24 mouse cellular contexts compared by ENCODE assay signal in the genomic region with DNA sequence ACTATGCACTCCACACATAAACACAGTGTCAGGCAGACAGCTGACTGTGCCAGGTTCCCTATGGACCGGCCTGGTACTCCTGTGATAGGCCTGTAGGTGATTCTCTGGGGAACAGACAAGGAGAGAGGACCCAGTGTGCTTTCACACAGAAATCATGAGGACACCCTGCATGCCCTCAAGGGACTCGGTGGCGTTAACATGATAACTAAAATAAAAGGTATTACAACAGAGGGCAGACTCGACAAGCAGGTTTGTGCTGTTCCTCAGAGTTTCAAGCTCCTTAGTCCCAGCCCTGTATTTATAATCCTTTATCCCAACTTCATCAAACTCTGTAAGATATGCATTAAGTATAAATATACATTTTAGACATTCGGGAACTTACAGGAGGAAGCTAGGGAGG. TPM values are rescaled to one million over a fixed set of nuclear protein-coding genes. Genes with fewer than 3 reads are reported as not detected.
DNase-seq lines count a peak whose midpoint lies in the region; ATAC-seq and TF ChIP-seq lines count a peak whose summit lies in the region.
"Had no signal": no experiment of that assay in that cellular context is flagged by ENCODE, and none has a peak within 500 bp of the region (broad histone marks: within the 10 kb centered on the region; RNA-seq: fewer than 3 reads in every experiment).

No protein-coding gene starts in this region.

- H3K4me1 ChIP-seq in intestine, embryonic 16.5 days (ENCODE audit: control insufficient read depth, insufficient read depth, low read length) = peaks cover 30% of the 10 kb centered on the region
- H3K4me1 ChIP-seq in intestine, embryonic 15.5 days (replicated peaks) = peaks cover 22% of the 10 kb centered on the region
- peaks cover 39% of the 10 kb centered on the region for H3K4me1 ChIP-seq in embryonic facial prominence, embryonic 14.5 days (ENCODE audit: control insufficient read depth, insufficient read depth, low read length)
- H3K4me1 ChIP-seq in embryonic facial prominence, embryonic 15.5 days = peaks cover 58% of the 10 kb centered on the region
- peaks cover 50% of the 10 kb centered on the region for H3K4me1 ChIP-seq in limb, embryonic 15.5 days
- peaks cover 6% of the 10 kb centered on the region for H3K4me1 ChIP-seq in hindbrain, embryonic 11.5 days (replicated peaks; ENCODE audit: control insufficient read depth, insufficient read depth, low read length)

- no peak for TF ChIP-seq CTCF in layer of hippocampus, adult 2 months (conservative IDR thresholded peaks at IDR 0.05)

- peak; percentile 10; the same call in 1 of the 2 replicates for ATAC-seq in intestine, embryonic 16.5 days
- no peak for ATAC-seq in intestine, embryonic 15.5 days
- peak; percentile 18; the same call in 1 of the 2 replicates for ATAC-seq in embryonic facial prominence, embryonic 14.5 days (ENCODE audit: low read depth)
- no peak for ATAC-seq in embryonic facial prominence, embryonic 15.5 days (ENCODE audit: insufficient number of reproducible peaks, low FRiP score, low TSS enrichment, low read depth)
- no peak for ATAC-seq in limb, embryonic 15.5 days (ENCODE audit: insufficient number of reproducible peaks, low FRiP score, low TSS enrichment, low read depth)
- no peak for ATAC-seq in hindbrain, embryonic 11.5 days (ENCODE audit: low FRiP score)
- ATAC-seq: CD4-positive, CD25-positive, alpha-beta regulatory T cell, adult 4 months; forebrain, embryonic 13.5 days; forebrain, embryonic 16.5 days; hindbrain, embryonic 16.5 days had no signal

- no peaks in the 10 kb centered on the region for H3K27me3 ChIP-seq in intestine, embryonic 16.5 days (replicated peaks; ENCODE audit: control insufficient read depth, insufficient read depth, low read length)
- no peaks in the 10 kb centered on the region for H3K27me3 ChIP-seq in intestine, embryonic 15.5 days (replicated peaks)
- H3K27me3 ChIP-seq in embryonic facial prominence, embryonic 14.5 days (replicated peaks; ENCODE audit: control insufficient read depth, insufficient read depth, low read length) = no peaks in the 10 kb centered on the region
- H3K27me3 ChIP-seq in embryonic facial prominence, embryonic 15.5 days = no peaks in the 10 kb centered on the region
- no peaks in the 10 kb centered on the region for H3K27me3 ChIP-seq in limb, embryonic 15.5 days
- no peaks in the 10 kb centered on the region for H3K27me3 ChIP-seq in hindbrain, embryonic 11.5 days (ENCODE audit: control insufficient read depth, insufficient read depth, low read length)
- H3K27me3 ChIP-seq: forebrain, embryonic 13.5 days; hindbrain, embryonic 13.5 days had no signal

- H3K9ac ChIP-seq in intestine, embryonic 16.5 days (ENCODE audit: low read depth, low read length) = no peak overlapping the region
- H3K9ac ChIP-seq in intestine, embryonic 15.5 days = no peak overlapping the region
- no peak overlapping the region for H3K9ac ChIP-seq in embryonic facial prominence, embryonic 14.5 days (ENCODE audit: low read depth, low read length)
- no peak overlapping the region for H3K9ac ChIP-seq in embryonic facial prominence, embryonic 15.5 days
- no peak overlapping the region for H3K9ac ChIP-seq in limb, embryonic 15.5 days
- no peak overlapping the region for H3K9ac ChIP-seq in hindbrain, embryonic 11.5 days (ENCODE audit: low read depth, low read length)
- H3K9ac ChIP-seq: forebrain, embryonic 13.5 days; hindbrain, embryonic 13.5 days had no signal

- H3K9me3 ChIP-seq in intestine, embryonic 16.5 days (ENCODE audit: control insufficient read depth, low read length) = no peaks in the 10 kb centered on the region
- no peaks in the 10 kb centered on the region for H3K9me3 ChIP-seq in intestine, embryonic 15.5 days
- H3K9me3 ChIP-seq in embryonic facial prominence, embryonic 14.5 days (ENCODE audit: control insufficient read depth, low read length) = no peaks in the 10 kb centered on the region
- H3K9me3 ChIP-seq in embryonic facial prominence, embryonic 15.5 days (replicated peaks) = 0 out of 2 replicates have a peak, but pooled peaks cover 3% of the 10 kb centered on the region
- H3K9me3 ChIP-seq in limb, embryonic 15.5 days = no peaks in the 10 kb centered on the region
- H3K9me3 ChIP-seq in hindbrain, embryonic 11.5 days (ENCODE audit: control insufficient read depth, low read length) = no peaks in the 10 kb centered on the region
- H3K9me3 ChIP-seq: hindbrain, embryonic 13.5 days had no signal

- H3K36me3 ChIP-seq in intestine, embryonic 16.5 days (ENCODE audit: control insufficient read depth, insufficient read depth, low read length) = no peaks in the 10 kb centered on the region
- H3K36me3 ChIP-seq in intestine, embryonic 15.5 days = no peaks in the 10 kb centered on the region
- H3K36me3 ChIP-seq in embryonic facial prominence, embryonic 14.5 days (ENCODE audit: control insufficient read depth, insufficient read depth, low read length) = peaks cover 5% of the 10 kb centered on the region; the same call in 1 of the 2 replicates
- H3K36me3 ChIP-seq in embryonic facial prominence, embryonic 15.5 days = no peaks in the 10 kb centered on the region
- no peaks in the 10 kb centered on the region for H3K36me3 ChIP-seq in limb, embryonic 15.5 days
- peaks cover 4% of the 10 kb centered on the region; the same call in 1 of the 2 replicates for H3K36me3 ChIP-seq in hindbrain, embryonic 11.5 days (ENCODE audit: control insufficient read depth, insufficient read depth, low read length)

- DNase-seq in embryonic facial prominence, embryonic 14.5 days (ENCODE audit: low spot score) = peak; percentile 78
- DNase-seq in kidney, postnatal 4 days = no peak
- no peak for DNase-seq in layer of hippocampus, adult 2 months (ENCODE audit: low spot score in 2 of 2)
- DNase-seq in hindbrain, embryonic 11.5 days (ENCODE audit: low spot score) = no peak
- DNase-seq: adrenal gland, adult 2 months; cerebellum, adult 11 months; cerebellum, adult 2 months; cerebellum, adult 9-11 months; cerebellum, postnatal 25 days; gastrocnemius, adult 2 months; gastrocnemius, postnatal 14 days; heart, adult 2 months had no signal

- no peak overlapping the region for H3K4me3 ChIP-seq in intestine, embryonic 16.5 days (ENCODE audit: low read length)
- H3K4me3 ChIP-seq in intestine, embryonic 15.5 days (replicated peaks) = no peak overlapping the region
- no peak overlapping the region for H3K4me3 ChIP-seq in embryonic facial prominence, embryonic 14.5 days (ENCODE audit: low read depth, low read length)
- H3K4me3 ChIP-seq in embryonic facial prominence, embryonic 15.5 days (replicated peaks) = no peak overlapping the region
- H3K4me3 ChIP-seq in limb, embryonic 15.5 days = no peak overlapping the region
- H3K4me3 ChIP-seq in layer of hippocampus, adult 2 months = no peak overlapping the region
- H3K4me3 ChIP-seq in hindbrain, embryonic 11.5 days (ENCODE audit: low read depth, low read length) = no peak overlapping the region
- H3K4me3 ChIP-seq: erythroblast, embryonic 14.5 days; forebrain, embryonic 10.5 days; forebrain, embryonic 13.5 days; gastrocnemius, adult 2 months; heart, adult 2 months; hindbrain, embryonic 13.5 days had no signal

- no peak overlapping the region for H3K4me2 ChIP-seq in intestine, embryonic 16.5 days (ENCODE audit: low read depth, low read length)
- no peak overlapping the region for H3K4me2 ChIP-seq in intestine, embryonic 15.5 days (replicated peaks)
- H3K4me2 ChIP-seq in embryonic facial prominence, embryonic 14.5 days (ENCODE audit: low read depth, low read length) = no peak overlapping the region
- no peak overlapping the region for H3K4me2 ChIP-seq in embryonic facial prominence, embryonic 15.5 days (replicated peaks)
- H3K4me2 ChIP-seq in limb, embryonic 15.5 days = no peak overlapping the region
- no peak overlapping the region for H3K4me2 ChIP-seq in hindbrain, embryonic 11.5 days (replicated peaks; ENCODE audit: low read depth, low read length)
- H3K4me2 ChIP-seq: forebrain, embryonic 13.5 days; heart, embryonic 11.5 days; hindbrain, embryonic 13.5 days had no signal

- H3K27ac ChIP-seq in intestine, embryonic 16.5 days (ENCODE audit: low read length) = no peak overlapping the region
- H3K27ac ChIP-seq in intestine, embryonic 15.5 days = no peak overlapping the region
- H3K27ac ChIP-seq in embryonic facial prominence, embryonic 14.5 days (replicated peaks; ENCODE audit: low read depth, low read length) = no peak overlapping the region
- H3K27ac ChIP-seq in embryonic facial prominence, embryonic 15.5 days (replicated peaks) = peak overlapping the region; percentile 61; the same call in 1 of the 2 replicates
- H3K27ac ChIP-seq in limb, embryonic 15.5 days = peak overlapping the region; percentile 34; the same call in 1 of the 2 replicates
- H3K27ac ChIP-seq in layer of hippocampus, adult 2 months = no peak overlapping the region
- no peak overlapping the region for H3K27ac ChIP-seq in hindbrain, embryonic 11.5 days (ENCODE audit: low read depth, low read length)
- H3K27ac ChIP-seq: forebrain, embryonic 10.5 days; forebrain, embryonic 13.5 days; gastrocnemius, adult 2 months; heart, adult 2 months; hindbrain, embryonic 13.5 days had no signal

- WGBS in intestine, embryonic 16.5 days = 75% methylated on average over 5 of the region's 5 CpGs
- 74% methylated on average over 5 of the region's 5 CpGs for WGBS in intestine, embryonic 15.5 days
- WGBS in embryonic facial prominence, embryonic 14.5 days = 80% methylated on average over 5 of the region's 5 CpGs
- 75% methylated on average over 5 of the region's 5 CpGs for WGBS in embryonic facial prominence, embryonic 15.5 days
- 83% methylated on average over 5 of the region's 5 CpGs for WGBS in limb, embryonic 15.5 days
- WGBS in hindbrain, embryonic 11.5 days = 94% methylated on average over 5 of the region's 5 CpGs

RNA-seq across cellular contexts. Expression of a gene that starts 12.5 kb away (rescaled TPM):
- 33.4 and 33.6 TPM in 2 replicates for polyA plus RNA-seq in intestine, embryonic 16.5 days (2015; fragmentation: Nextera tagmentation; extraction: Ambion mirVana)
- 37.6 and 39.9 TPM in 2 replicates for polyA plus RNA-seq in intestine, embryonic 15.5 days (2015; fragmentation: Nextera tagmentation; extraction: Ambion mirVana)
- polyA plus RNA-seq in embryonic facial prominence, embryonic 14.5 days (2014; fragmentation: Nextera tagmentation; extraction: Ambion mirVana) = 59.4 and 64.7 TPM in 2 replicates
- polyA plus RNA-seq in embryonic facial prominence, embryonic 15.5 days (2015; fragmentation: Nextera tagmentation; extraction: Ambion mirVana) = 56.0 and 61.4 TPM in 2 replicates
- 49.0 and 54.2 TPM in 2 replicates for polyA plus RNA-seq in limb, embryonic 15.5 days (2015; fragmentation: Nextera tagmentation; extraction: Ambion mirVana)
- total RNA-seq in layer of hippocampus, adult 2 months (2021) = 10 to 100 TPM; 23.9 to 24.5 TPM
- 62.6 and 73.4 TPM in 2 replicates for polyA plus RNA-seq in hindbrain, embryonic 11.5 days (2014; fragmentation: Nextera tagmentation; extraction: Ambion mirVana)

Comparison
In these comparisons a context has a peak if more than half of its experiments do, and no peak if none do; other contexts are left out.
1. ATAC-seq: peak in intestine, embryonic 16.5 days (single experiment) and embryonic facial prominence, embryonic 14.5 days (single experiment); none in intestine, embryonic 15.5 days (single experiment), embryonic facial prominence, embryonic 15.5 days (single experiment), limb, embryonic 15.5 days (single experiment) and hindbrain, embryonic 11.5 days (single experiment).
2. H3K27ac ChIP-seq: peak in embryonic facial prominence, embryonic 15.5 days (single experiment) and limb, embryonic 15.5 days (single experiment); none in intestine, embryonic 16.5 days (single experiment), intestine, embryonic 15.5 days (single experiment), embryonic facial prominence, embryonic 14.5 days (single experiment), layer of hippocampus, adult 2 months (single experiment) and hindbrain, embryonic 11.5 days (single experiment).